Mouse (Mus musculus) neural tube, embryonic 11.5 days (tissue): Measurements from ENCODE around the gene Hoxc4. TPM values are rescaled to one million over a fixed set of nuclear protein-coding genes. Genes with fewer than 3 reads are reported as not detected.
A peak's percentile ranks its signal among the peaks of the same experiment; 100 is the strongest.

Experiments used
- ATAC-seq: fragments of 200-750 bp; cut with Nextera tagmentation; 2 replicates; pipeline ENCODE4 v1.8.0; 2017; ENCODE audit warnings: moderate number of reproducible peaks, mild to moderate bottlenecking, moderate TSS enrichment, moderate library complexity; ENCODE audit not compliant: insufficient read depth, low FRiP score, low TSS enrichment
- DNase-seq: peaks from one replicate; pipeline ENCODE4 v3.0.0-alpha.2; 2015; ENCODE audit warnings: low spot score
- H3K27ac ChIP-seq: fragments of 300-500 bp; sonication (generic); 2 replicates; pipeline ENCODE4 v1.5.1; 2014; ENCODE audit warnings: low read depth, mild to moderate bottlenecking, low read length
- H3K27me3 ChIP-seq: fragments of 300-500 bp; sonication (generic); 2 replicates; pipeline ENCODE4 v1.6.1; 2014; ENCODE audit warnings: mild to moderate bottlenecking, low read length, mixed read lengths; ENCODE audit not compliant: control insufficient read depth, insufficient read depth
- H3K36me3 ChIP-seq: fragments of 300-500 bp; sonication (generic); 2 replicates; pipeline ENCODE4 v1.6.1; 2014; ENCODE audit warnings: mild to moderate bottlenecking, low read length, moderate library complexity, mixed read lengths; ENCODE audit not compliant: control insufficient read depth, insufficient read depth
- H3K4me1 ChIP-seq: fragments of 300-500 bp; sonication (generic); 2 replicates; pipeline ENCODE4 v1.6.1; 2014; ENCODE audit warnings: low read length, mixed read lengths; ENCODE audit not compliant: control insufficient read depth, insufficient read depth
- H3K4me2 ChIP-seq: fragments of 300-500 bp; sonication (generic); 2 replicates; pipeline ENCODE4 v1.6.1; 2014; ENCODE audit warnings: low read depth, mild to moderate bottlenecking, moderate library complexity
- H3K4me3 ChIP-seq: fragments of 300-500 bp; sonication (generic); 2 replicates; pipeline ENCODE4 v1.5.1; 2014; ENCODE audit warnings: low read depth, low read length
- H3K9ac ChIP-seq: fragments of 300-500 bp; sonication (generic); 2 replicates; pipeline ENCODE4 v1.6.1; 2014; ENCODE audit warnings: mild to moderate bottlenecking, low read length
- H3K9me3 ChIP-seq: fragments of 300-500 bp; sonication (generic); 2 replicates; pipeline ENCODE4 v1.6.1; 2016; ENCODE audit warnings: low read length; ENCODE audit not compliant: control insufficient read depth
- WGBS: fragments of 180-500 bp; shearing (Covaris S2); extraction: QIAGEN DNeasy Blood & Tissue Kit; methylation state at CpG from one replicate; pipeline ENCODE4 v1.1.7; 2014; 5-methylcytosine and 5-hydroxymethylcytosine counted together
- polyA plus RNA-seq: library from polyadenylated mRNA; unstranded; fragments of >200 nt; fragmentation: Nextera tagmentation; extraction: Ambion mirVana; gene quantifications from 2 replicates; pipeline ENCODE4 v1.2.1, GENCODE M21; 2014

The Hoxc4 gene
- polyA plus RNA-seq, 1 experiment from 2014 or later: 67.3 TPM

DNA sequence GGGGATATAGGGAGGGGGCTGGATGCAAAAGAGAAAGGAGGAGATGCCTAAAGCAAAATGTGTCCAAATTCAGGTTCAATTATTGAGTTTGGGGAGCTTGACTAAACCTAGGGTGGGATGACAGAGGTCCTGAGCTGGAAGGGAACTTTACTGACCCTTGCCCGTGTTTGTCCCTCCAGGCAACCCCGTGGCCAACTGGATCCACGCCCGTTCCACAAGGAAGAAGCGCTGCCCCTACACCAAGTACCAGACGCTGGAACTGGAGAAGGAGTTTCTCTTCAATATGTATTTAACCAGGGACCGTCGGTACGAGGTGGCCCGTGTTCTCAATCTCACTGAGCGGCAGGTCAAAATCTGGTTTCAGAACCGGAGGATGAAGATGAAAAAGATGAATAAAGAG lies 35.0 kb upstream of the Hoxc4 start:
- Histone ChIP-seq H3K36me3 (peaks cover 2% of the 10 kb centered on the region; the same call in 1 of the 2 replicates), H3K27ac (peak overlapping the region; percentile 98), H3K4me2 (peak overlapping the region; percentile 90), H3K4me1 (peaks cover 17% of the 10 kb centered on the region), H3K27me3 (peaks cover 33% of the 10 kb centered on the region), H3K9me3 (no peaks in the 10 kb centered on the region), H3K4me3 (peak overlapping the region; percentile 95), H3K9ac (peak overlapping the region; percentile 100)
- under 1% methylated on average over 12 of the region's 12 CpGs for WGBS
- no peak for DNase-seq
- ATAC-seq: no peak

DNA sequence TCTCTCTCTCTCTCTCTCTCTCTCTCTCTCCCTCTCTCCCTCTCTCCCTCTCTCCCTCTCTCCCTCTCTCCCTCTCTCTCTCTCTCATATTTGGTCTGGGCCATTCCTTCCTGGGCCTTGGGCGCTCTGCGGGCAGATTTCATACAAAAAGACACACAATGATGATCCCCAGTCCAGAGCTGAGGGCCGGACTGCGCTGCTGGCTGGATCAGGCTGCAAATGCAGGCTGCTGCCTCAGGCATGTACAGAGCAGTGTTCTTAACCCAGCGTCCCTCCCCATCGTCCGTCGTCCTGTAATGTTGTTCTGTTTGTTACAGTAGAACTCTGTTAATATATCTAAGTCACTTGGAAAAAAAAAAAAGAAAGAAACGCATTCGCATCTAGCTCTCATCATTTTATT lies 34.2 kb upstream of the Hoxc4 start:
- Histone ChIP-seq H3K27ac (peak overlapping the region; percentile 98), H3K27me3 (peaks cover 31% of the 10 kb centered on the region), H3K36me3 (peaks cover 2% of the 10 kb centered on the region; the same call in 1 of the 2 replicates), H3K4me2 (peak overlapping the region; percentile 90), H3K9me3 (no peaks in the 10 kb centered on the region), H3K9ac (peak overlapping the region; percentile 100), H3K4me1 (peaks cover 22% of the 10 kb centered on the region), H3K4me3 (peak overlapping the region; percentile 95)
- no peak for ATAC-seq
- 2% methylated on average over 10 of the region's 10 CpGs for WGBS
- no peak for DNase-seq

DNA sequence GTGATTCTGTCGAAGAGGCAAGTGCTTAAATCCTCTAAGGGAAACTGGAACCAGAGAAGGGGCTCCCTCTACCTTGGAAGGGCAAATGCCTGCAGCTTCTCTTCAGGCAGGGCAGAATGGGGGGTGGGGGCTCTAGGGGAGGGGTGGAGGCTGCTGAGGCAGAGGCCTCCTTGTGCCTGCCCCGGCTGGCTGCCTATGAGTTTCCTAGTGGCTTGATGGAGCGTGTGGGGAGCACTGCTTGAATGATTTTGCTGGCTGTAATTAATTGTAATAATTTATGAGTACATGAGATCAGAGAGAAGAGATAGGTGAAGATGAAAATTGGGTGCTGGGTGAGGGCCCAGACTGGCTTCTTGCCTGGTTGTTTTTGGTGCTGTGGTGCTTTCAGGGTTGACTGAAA lies 33.8 kb upstream of the Hoxc4 start:
- ATAC-seq: no peak
- no peak for DNase-seq
- Histone ChIP-seq H3K4me1 (peaks cover 26% of the 10 kb centered on the region), H3K36me3 (peaks cover 2% of the 10 kb centered on the region; the same call in 1 of the 2 replicates), H3K9me3 (no peaks in the 10 kb centered on the region), H3K4me3 (peak overlapping the region; percentile 95), H3K9ac (peak overlapping the region; percentile 100), H3K4me2 (peak overlapping the region; percentile 90), H3K27me3 (peaks cover 34% of the 10 kb centered on the region), H3K27ac (peak overlapping the region; percentile 98)
- 0% methylated on average over 3 of the region's 3 CpGs for WGBS

- peak overlapping the region; percentile 90 for H3K4me2 ChIP-seq
- peak; percentile 24; the same call in 1 of the 2 replicates for ATAC-seq
- DNase-seq: peak; percentile 94
- peak overlapping the region; percentile 98 for H3K27ac ChIP-seq
- peak overlapping the region; percentile 95 for H3K4me3 ChIP-seq
- peak overlapping the region; percentile 58 for H3K9ac ChIP-seq
- peaks cover 30% of the 10 kb centered on the region for H3K4me1 ChIP-seq
- WGBS: 2% methylated on average over 21 of the region's 21 CpGs
- peaks cover 39% of the 10 kb centered on the region for H3K27me3 ChIP-seq
- no peaks in the 10 kb centered on the region for H3K9me3 ChIP-seq
- H3K36me3 ChIP-seq: peaks cover 2% of the 10 kb centered on the region; the same call in 1 of the 2 replicates
These were observed 31.5 kb upstream of the Hoxc4 start for GRCm38 (mm10) chr15:102987124-102987833.

DNA sequence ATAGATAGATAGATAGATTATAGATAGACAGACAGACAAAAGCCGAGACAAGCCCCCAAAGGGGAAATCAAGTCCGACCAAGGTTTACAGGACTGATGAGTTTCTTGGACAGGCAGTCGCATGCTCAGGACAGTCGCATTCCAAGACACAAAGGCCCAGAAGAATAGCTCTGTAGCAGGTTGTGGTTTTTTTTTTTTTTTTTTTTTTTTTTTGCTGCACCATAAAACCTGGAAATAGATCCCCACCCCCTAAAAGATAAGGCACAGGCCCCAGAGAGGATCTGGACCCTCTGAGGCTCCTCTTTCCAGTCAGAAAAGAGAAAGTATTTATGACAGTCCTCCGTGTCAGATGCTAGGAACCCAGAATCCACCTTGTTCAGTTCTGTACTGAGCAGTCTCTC lies 30.7 kb upstream of the Hoxc4 start:
- 13% methylated on average over 5 of the region's 5 CpGs for WGBS
- H3K9ac ChIP-seq: peak overlapping the region; percentile 58
- peak overlapping the region; percentile 98 for H3K27ac ChIP-seq
- no peaks in the 10 kb centered on the region for H3K9me3 ChIP-seq
- ATAC-seq (no peak), DNase-seq (no peak)
- H3K4me1 ChIP-seq: peaks cover 30% of the 10 kb centered on the region
- H3K27me3 ChIP-seq: peaks cover 39% of the 10 kb centered on the region
- peaks cover 2% of the 10 kb centered on the region; the same call in 1 of the 2 replicates for H3K36me3 ChIP-seq
- H3K4me3 ChIP-seq: peak overlapping the region; percentile 95; the same call in 1 of the 2 replicates
- peak overlapping the region; percentile 90 for H3K4me2 ChIP-seq

DNA sequence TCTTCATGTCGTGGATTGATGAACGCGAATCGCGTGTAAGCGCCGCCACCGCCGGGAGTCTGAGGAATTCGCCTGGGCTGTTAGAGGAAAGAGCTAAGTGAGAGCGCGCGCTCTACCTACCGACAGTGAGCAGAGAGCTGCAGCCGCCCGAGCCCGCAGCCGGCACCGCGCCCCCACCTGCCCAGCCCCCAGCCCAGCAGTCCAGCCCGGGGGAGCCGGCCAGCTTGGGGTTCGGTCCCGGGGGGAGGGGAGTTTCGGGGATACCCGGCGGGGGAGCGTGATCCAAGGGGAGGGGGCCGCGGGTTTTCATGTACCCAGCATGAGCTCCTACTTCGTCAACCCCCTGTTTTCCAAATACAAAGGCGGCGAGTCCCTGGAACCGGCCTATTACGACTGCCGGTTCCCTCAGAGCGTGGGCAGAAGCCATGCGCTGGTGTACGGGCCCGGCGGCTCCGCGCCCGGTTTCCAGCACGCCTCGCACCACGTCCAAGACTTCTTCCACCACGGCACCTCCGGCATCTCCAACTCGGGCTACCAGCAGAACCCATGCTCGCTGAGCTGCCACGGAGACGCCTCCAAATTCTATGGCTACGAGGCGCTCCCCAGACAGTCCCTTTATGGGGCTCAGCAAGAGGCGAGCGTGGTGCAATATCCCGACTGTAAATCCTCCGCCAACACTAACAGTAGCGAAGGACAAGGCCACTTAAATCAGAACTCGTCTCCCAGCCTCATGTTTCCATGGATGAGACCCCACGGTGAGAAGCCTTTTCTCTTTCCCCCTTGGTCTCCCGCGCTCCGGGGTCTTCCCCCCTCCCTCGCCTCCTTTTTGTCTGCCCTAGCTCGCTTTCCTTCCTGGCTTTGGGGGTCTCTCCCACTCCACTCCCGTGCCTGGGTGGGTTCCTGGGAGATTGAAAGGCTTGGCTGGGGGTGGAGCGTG lies 28.0 kb upstream of the Hoxc4 start, which contains the start of gene Hoxc8:
TSS of gene Hoxc8 (plus strand) at position 147 of the 937 bp plus-strand sequence.
- Histone ChIP-seq H3K9ac (peak within 1 kb of the TSS; percentile 97), H3K27ac (peak within 1 kb of the TSS; percentile 97), H3K4me2 (peak within 1 kb of the TSS; percentile 90), H3K36me3 (no peaks in the 10 kb centered on the region), H3K27me3 (peaks cover 38% of the 10 kb centered on the region), H3K4me3 (peak within 1 kb of the TSS; percentile 68), H3K9me3 (no peaks in the 10 kb centered on the region), H3K4me1 (peaks cover 32% of the 10 kb centered on the region)
- under 1% methylated on average over 64 of the region's 69 CpGs for WGBS
- ATAC-seq (peak; percentile 28; the same call in 1 of the 2 replicates), DNase-seq (peak; percentile 66)

DNA sequence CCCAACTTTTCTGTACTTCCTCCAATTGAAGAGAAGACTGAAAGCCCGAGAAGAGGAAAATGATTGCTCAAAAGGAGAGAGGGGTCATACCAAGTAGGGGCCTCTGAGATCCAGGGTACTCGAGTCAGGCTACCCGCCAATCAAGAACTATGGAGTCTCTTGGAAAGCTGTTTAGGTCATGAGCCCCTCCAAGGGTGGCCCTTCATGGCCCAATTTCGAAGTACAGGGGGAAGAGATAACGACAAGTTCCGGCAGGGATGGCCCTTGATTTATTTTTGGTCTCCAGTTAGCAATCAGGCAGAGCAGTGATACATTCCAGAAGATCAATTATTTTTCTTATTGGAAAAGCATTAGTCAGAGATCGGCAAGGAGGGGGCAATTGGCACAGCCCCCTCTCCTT lies 27.0 kb upstream of the Hoxc4 start:
- Histone ChIP-seq H3K4me3 (peak overlapping the region; percentile 68), H3K27me3 (peaks cover 37% of the 10 kb centered on the region), H3K4me2 (peak overlapping the region; percentile 90), H3K9ac (peak overlapping the region; percentile 97), H3K27ac (peak overlapping the region; percentile 97), H3K36me3 (no peaks in the 10 kb centered on the region), H3K9me3 (no peaks in the 10 kb centered on the region), H3K4me1 (peaks cover 28% of the 10 kb centered on the region)
- ATAC-seq (no peak), DNase-seq (no peak)
- WGBS: 1% methylated on average over 7 of the region's 7 CpGs

GRCm38 (mm10) chr15:102992206-102992605 lies 26.5 kb upstream of the Hoxc4 start:
- H3K9me3 ChIP-seq: no peaks in the 10 kb centered on the region
- no peaks in the 10 kb centered on the region for H3K36me3 ChIP-seq
- under 1% methylated on average over 11 of the region's 11 CpGs for WGBS
- H3K27ac ChIP-seq: peak overlapping the region; percentile 97
- peak overlapping the region; percentile 90 for H3K4me2 ChIP-seq
- ATAC-seq (no peak), DNase-seq (no peak)
- H3K9ac ChIP-seq: peak overlapping the region; percentile 97
- peaks cover 38% of the 10 kb centered on the region for H3K27me3 ChIP-seq
- peak overlapping the region; percentile 68 for H3K4me3 ChIP-seq
- H3K4me1 ChIP-seq: peaks cover 27% of the 10 kb centered on the region
